Mouse (Mus musculus): ENCODE results near the gene Ccdc78. TPM values are rescaled to one million over a fixed set of nuclear protein-coding genes. Genes with fewer than 3 reads are reported as not detected.

The Ccdc78 gene
- polyA plus RNA-seq, 1 experiment from 2014 or later, result 0.42 TPM

DNA sequence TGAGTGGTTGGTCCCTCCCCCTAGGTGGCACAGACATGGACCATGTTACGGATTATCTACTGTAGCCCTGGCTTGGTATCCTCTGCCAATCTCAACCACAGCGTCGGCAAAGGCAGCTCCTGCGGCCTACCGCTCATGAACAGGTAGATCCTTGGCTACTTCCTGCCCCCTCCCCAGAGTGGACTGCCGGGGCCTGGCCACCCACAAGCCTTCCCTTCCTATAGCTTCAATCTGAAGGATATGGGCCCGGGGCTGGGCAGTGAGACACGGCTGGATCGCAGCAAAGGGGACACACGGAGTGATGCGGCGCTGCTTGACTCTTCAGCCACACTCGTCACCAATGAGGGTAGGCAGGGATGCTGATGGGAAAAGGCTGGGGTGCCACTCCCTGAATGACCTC, 40.6 kb downstream of the Ccdc78 start:
- ATAC-seq (ENCODE audit: low FRiP score), result no peak
- no peak overlapping the region for H3K9ac ChIP-seq (ENCODE audit: low read depth, low read length)

DNA sequence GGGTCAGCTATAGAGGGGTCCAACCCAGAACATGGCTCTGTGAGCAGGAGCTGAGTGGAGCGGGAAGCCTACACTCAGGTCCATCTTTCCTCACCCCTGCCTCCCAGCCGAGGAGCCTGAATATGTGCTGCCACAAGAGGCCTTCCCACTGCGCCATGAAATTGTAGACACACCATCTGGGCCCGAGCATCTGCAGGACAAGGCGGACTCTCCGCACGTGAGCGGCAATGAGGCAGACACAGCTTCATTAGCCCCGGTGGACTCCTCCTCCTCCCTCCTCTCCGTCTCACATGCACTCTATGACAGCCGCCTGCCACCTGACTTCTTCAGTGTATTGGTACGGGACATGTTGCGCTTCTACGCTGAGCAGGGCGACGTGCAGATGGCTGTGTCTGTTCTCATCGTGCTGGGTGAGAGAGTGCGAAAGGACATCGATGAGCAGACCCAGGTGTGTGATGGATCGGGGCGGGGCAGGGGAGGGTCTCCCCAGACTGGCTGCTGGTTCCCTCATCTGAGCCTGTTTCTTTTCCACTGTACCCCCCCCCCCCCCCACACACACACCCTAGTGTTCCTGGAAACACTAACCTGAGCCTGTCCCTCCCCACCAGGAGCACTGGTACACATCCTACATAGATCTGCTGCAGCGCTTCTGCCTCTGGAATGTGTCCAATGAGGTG, 41.3 kb downstream of the Ccdc78 start:
- no peak overlapping the region for H3K27ac ChIP-seq (ENCODE audit: low read depth, low read length)
- no peak overlapping the region for H3K4me3 ChIP-seq (ENCODE audit: low read depth, low read length)
- WGBS, result 95% methylated on average over 22 of the region's 22 CpGs
- H3K36me3 ChIP-seq (ENCODE audit: control insufficient read depth, insufficient read depth, low read length), result peaks cover 4% of the 10 kb centered on the region; the same call in 1 of the 2 replicates
- H3K4me2 ChIP-seq (replicated peaks; ENCODE audit: low read depth, low read length), result no peak overlapping the region
- DNase-seq (ENCODE audit: low spot score) (no peak), ATAC-seq (ENCODE audit: low FRiP score) (no peak)
- H3K4me1 ChIP-seq (replicated peaks; ENCODE audit: control insufficient read depth, insufficient read depth, low read length), result peaks cover 30% of the 10 kb centered on the region
- no peaks in the 10 kb centered on the region for H3K27me3 ChIP-seq (ENCODE audit: control insufficient read depth, insufficient read depth, low read length)
- no peaks in the 10 kb centered on the region for H3K9me3 ChIP-seq (ENCODE audit: control insufficient read depth, low read length)
- no peak overlapping the region for H3K9ac ChIP-seq (ENCODE audit: low read depth, low read length)

More for the DNA sequence above, 40.6 kb downstream of the Ccdc78 start:
- H3K27ac ChIP-seq (ENCODE audit: low read depth, low read length), result no peak overlapping the region
- peaks cover 4% of the 10 kb centered on the region; the same call in 1 of the 2 replicates for H3K36me3 ChIP-seq (ENCODE audit: control insufficient read depth, insufficient read depth, low read length)
- peaks cover 30% of the 10 kb centered on the region for H3K4me1 ChIP-seq (replicated peaks; ENCODE audit: control insufficient read depth, insufficient read depth, low read length)
- H3K27me3 ChIP-seq (ENCODE audit: control insufficient read depth, insufficient read depth, low read length), result no peaks in the 10 kb centered on the region
- no peaks in the 10 kb centered on the region for H3K9me3 ChIP-seq (ENCODE audit: control insufficient read depth, low read length)
- H3K4me3 ChIP-seq (ENCODE audit: low read depth, low read length), result no peak overlapping the region
- no peak for DNase-seq (ENCODE audit: low spot score)
- WGBS, result 95% methylated on average over 13 of the region's 13 CpGs
- no peak overlapping the region for H3K4me2 ChIP-seq (replicated peaks; ENCODE audit: low read depth, low read length)

DNA sequence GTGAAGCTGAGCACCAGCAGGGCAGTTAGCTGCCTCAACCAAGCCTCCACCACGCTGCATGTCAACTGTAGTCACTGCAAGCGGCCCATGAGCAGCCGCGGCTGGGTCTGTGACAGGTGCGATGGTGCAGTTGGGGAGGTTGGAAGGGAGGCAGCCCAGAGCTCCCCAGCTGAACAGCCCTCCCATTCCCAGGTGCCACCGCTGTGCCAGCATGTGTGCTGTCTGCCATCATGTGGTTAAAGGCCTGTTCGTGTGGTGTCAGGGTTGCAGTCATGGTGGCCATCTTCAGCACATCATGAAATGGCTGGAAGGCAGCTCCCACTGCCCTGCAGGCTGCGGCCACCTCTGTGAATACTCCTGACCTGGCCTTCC, 41.8 kb downstream of the Ccdc78 start:
- DNase-seq (ENCODE audit: low spot score), result no peak
- peaks cover 4% of the 10 kb centered on the region; the same call in 1 of the 2 replicates for H3K36me3 ChIP-seq (ENCODE audit: control insufficient read depth, insufficient read depth, low read length)
- peak overlapping the region; percentile 78 for H3K4me2 ChIP-seq (replicated peaks; ENCODE audit: low read depth, low read length)
- 86% methylated on average over 8 of the region's 8 CpGs for WGBS
- no peak overlapping the region for H3K9ac ChIP-seq (ENCODE audit: low read depth, low read length)
- H3K27ac ChIP-seq (ENCODE audit: low read depth, low read length), result no peak overlapping the region; the same call in 1 of the 2 replicates
- no peaks in the 10 kb centered on the region for H3K9me3 ChIP-seq (ENCODE audit: control insufficient read depth, low read length)
- H3K27me3 ChIP-seq (ENCODE audit: control insufficient read depth, insufficient read depth, low read length), result no peaks in the 10 kb centered on the region
- ATAC-seq (ENCODE audit: low FRiP score), result no peak
- peaks cover 30% of the 10 kb centered on the region for H3K4me1 ChIP-seq (replicated peaks; ENCODE audit: control insufficient read depth, insufficient read depth, low read length)
- H3K4me3 ChIP-seq (ENCODE audit: low read depth, low read length), result peak overlapping the region; percentile 65

DNA sequence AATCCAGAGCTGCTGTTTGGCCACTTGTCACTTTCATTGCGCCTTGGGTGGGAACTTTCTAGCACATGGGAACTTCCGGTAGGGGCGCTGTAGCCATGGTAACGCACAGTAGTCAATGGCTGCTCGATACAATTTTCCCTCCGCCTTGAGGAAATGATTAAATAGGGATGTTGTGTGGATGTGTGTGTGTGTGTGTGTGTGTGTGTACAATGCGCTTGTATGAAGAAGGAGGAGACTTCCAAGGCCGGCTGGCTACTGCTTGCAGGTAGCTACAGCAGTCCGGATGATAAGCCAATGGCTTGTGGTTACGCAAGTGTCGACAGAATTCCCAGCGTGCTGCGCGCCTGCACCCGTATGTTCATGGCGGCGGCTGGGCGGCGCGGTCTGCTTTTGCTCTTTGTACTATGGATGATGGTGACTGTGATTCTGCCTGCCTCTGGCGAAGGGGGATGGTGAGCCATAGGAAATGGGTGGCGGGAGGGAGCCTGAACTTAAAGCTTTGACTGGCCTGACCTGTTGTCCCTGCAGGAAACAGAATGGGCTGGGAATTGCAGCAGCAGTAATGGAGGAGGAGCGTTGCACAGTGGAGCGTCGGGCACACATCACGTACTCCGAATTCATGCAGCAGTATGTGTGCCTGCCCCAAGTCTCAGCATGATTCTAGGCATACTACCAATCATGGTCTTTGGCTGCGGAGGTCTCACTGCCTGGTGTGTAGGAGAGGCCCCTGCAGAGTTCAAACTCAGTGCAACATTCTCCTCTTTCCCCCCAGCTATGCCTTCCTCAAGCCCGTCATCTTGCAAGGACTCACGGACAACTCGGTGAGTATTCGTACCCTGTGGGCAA, 42.6 kb downstream of the Ccdc78 start, which contains the start of gene Jmjd8:
Gene Jmjd8 (plus strand): TSS at position 156 of the 846 bp plus-strand sequence.
- Histone ChIP-seq H3K36me3 (ENCODE audit: control insufficient read depth, insufficient read depth, low read length) (peaks cover 4% of the 10 kb centered on the region; the same call in 1 of the 2 replicates), H3K9ac (ENCODE audit: low read depth, low read length) (peak within 1 kb of the TSS; percentile 88), H3K27ac (ENCODE audit: low read depth, low read length) (peak within 1 kb of the TSS; percentile 76), H3K27me3 (ENCODE audit: control insufficient read depth, insufficient read depth, low read length) (no peaks in the 10 kb centered on the region), H3K9me3 (ENCODE audit: control insufficient read depth, low read length) (no peaks in the 10 kb centered on the region), H3K4me2 (replicated peaks; ENCODE audit: low read depth, low read length) (peak within 1 kb of the TSS; percentile 78), H3K4me1 (replicated peaks; ENCODE audit: control insufficient read depth, insufficient read depth, low read length) (peaks cover 29% of the 10 kb centered on the region), H3K4me3 (ENCODE audit: low read depth, low read length) (peak within 1 kb of the TSS; percentile 65)
- DNase-seq (ENCODE audit: low spot score), result peak; percentile 88
- 2% methylated on average over 32 of the region's 32 CpGs for WGBS
- ATAC-seq (ENCODE audit: low FRiP score), result peak; percentile 32

DNA sequence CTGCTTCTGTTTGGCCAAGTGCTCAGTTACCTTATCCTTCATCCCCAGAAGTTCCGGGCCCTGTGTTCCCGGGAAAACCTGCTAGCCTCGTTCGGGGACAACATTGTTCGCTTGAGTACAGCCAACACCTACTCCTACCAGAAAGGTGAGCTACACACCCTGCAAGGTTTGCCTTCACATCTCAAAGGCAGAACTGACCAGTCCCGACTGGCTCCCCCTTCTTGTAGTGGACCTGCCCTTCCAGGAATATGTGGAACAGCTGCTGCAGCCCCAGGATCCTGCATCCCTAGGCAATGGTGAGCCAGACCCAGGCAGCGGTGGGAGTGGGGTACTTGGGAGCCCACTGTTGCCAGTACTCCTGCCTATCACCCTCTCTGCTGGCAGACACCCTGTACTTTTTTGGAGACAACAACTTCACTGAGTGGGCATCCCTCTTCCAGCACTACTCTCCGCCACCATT, 43.2 kb downstream of the Ccdc78 start:
- H3K36me3 ChIP-seq (ENCODE audit: control insufficient read depth, insufficient read depth, low read length), result peaks cover 4% of the 10 kb centered on the region; the same call in 1 of the 2 replicates
- DNase-seq (ENCODE audit: low spot score) (no peak), ATAC-seq (ENCODE audit: low FRiP score) (no peak)
- H3K27ac ChIP-seq (ENCODE audit: low read depth, low read length), result peak overlapping the region; percentile 76
- H3K4me1 ChIP-seq (replicated peaks; ENCODE audit: control insufficient read depth, insufficient read depth, low read length), result peaks cover 29% of the 10 kb centered on the region
- H3K4me2 ChIP-seq (replicated peaks; ENCODE audit: low read depth, low read length), result peak overlapping the region; percentile 78
- H3K4me3 ChIP-seq (ENCODE audit: low read depth, low read length), result peak overlapping the region; percentile 65
- WGBS, result 45% methylated on average over 8 of the region's 8 CpGs
- no peaks in the 10 kb centered on the region for H3K27me3 ChIP-seq (ENCODE audit: control insufficient read depth, insufficient read depth, low read length)
- peak overlapping the region; percentile 88 for H3K9ac ChIP-seq (ENCODE audit: low read depth, low read length)
- no peaks in the 10 kb centered on the region for H3K9me3 ChIP-seq (ENCODE audit: control insufficient read depth, low read length)

DNA sequence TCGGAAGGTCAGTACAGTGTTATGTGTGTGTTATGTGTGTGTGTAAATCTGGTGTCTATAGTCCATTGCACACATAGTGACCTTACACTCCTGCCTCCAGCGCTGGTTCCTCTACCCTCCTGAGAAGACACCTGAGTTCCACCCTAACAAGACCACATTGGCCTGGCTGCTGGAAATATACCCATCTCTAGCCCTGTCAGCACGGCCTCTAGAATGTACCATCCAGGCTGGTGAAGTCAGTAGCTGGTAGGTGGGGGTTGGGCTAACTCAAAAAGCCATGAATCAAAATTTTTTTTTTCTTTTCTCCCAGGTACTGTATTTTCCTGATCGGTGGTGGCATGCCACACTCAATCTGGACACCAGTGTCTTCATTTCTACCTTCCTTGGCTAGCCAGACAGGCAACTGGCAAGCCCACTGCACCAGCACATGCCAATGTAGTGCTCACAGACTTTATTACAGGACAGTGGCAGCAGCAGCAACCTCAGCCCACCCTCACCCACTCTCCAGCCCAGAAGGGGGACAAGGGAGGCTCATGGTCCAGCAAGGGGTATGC, 43.9 kb downstream of the Ccdc78 start:
- Histone ChIP-seq H3K4me1 (replicated peaks; ENCODE audit: control insufficient read depth, insufficient read depth, low read length) (peaks cover 30% of the 10 kb centered on the region), H3K9ac (ENCODE audit: low read depth, low read length) (0 out of 2 replicates have a peak overlapping the region, but pooled peaks have one; percentile 23), H3K36me3 (ENCODE audit: control insufficient read depth, insufficient read depth, low read length) (peaks cover 8% of the 10 kb centered on the region; the same call in 1 of the 2 replicates), H3K27ac (ENCODE audit: low read depth, low read length) (no peak overlapping the region), H3K27me3 (ENCODE audit: control insufficient read depth, insufficient read depth, low read length) (no peaks in the 10 kb centered on the region), H3K4me2 (replicated peaks; ENCODE audit: low read depth, low read length) (peak overlapping the region; percentile 78), H3K4me3 (ENCODE audit: low read depth, low read length) (peak overlapping the region; percentile 65; the same call in 1 of the 2 replicates), H3K9me3 (ENCODE audit: control insufficient read depth, low read length) (no peaks in the 10 kb centered on the region)
- DNase-seq (ENCODE audit: low spot score) (no peak), ATAC-seq (ENCODE audit: low FRiP score) (no peak)
- 86% methylated on average over 4 of the region's 4 CpGs for WGBS

DNA sequence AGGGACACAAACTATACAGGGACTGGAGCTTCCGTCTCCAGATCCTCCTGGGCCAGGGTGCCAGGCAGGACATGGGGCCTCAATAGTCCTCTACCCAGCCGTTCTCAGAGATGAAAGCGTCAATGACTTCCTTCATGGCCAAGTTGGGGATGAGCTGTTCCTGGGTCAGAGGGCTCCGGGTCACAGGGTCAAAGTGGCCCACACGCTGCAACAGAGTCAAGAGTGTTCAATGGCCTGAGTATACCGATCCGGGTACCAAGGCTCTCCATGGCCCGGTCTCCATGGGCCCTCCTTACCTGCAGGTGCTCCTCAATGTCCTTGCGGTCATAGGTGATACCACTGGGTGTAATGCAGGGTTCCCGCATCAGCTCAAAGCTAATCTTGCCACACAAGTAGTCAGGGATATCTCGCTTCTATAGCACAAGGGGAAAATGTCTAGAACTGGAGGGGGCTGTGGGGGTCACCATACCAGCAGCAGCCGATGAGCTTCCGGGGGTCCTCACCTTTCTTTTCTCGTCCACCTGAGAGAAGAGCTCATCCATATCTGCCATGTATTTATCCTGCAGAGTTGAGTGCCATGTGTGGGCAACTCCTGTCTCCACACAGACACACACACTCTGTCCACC, 44.5 kb downstream of the Ccdc78 start:
- Histone ChIP-seq H3K36me3 (ENCODE audit: control insufficient read depth, insufficient read depth, low read length) (peaks cover 8% of the 10 kb centered on the region; the same call in 1 of the 2 replicates), H3K27ac (ENCODE audit: low read depth, low read length) (no peak overlapping the region), H3K4me2 (replicated peaks; ENCODE audit: low read depth, low read length) (0 out of 2 replicates have a peak overlapping the region, but pooled peaks have one; percentile 91), H3K27me3 (ENCODE audit: control insufficient read depth, insufficient read depth, low read length) (no peaks in the 10 kb centered on the region), H3K9ac (ENCODE audit: low read depth, low read length) (0 out of 2 replicates have a peak overlapping the region, but pooled peaks have one; percentile 23), H3K4me3 (ENCODE audit: low read depth, low read length) (0 out of 2 replicates have a peak overlapping the region, but pooled peaks have one; percentile 6), H3K9me3 (ENCODE audit: control insufficient read depth, low read length) (no peaks in the 10 kb centered on the region), H3K4me1 (replicated peaks; ENCODE audit: control insufficient read depth, insufficient read depth, low read length) (peaks cover 32% of the 10 kb centered on the region)
- no peak for DNase-seq (ENCODE audit: low spot score)
- no peak for ATAC-seq (ENCODE audit: low FRiP score)
- 89% methylated on average over 14 of the region's 14 CpGs for whole genome bisulfite sequencing

All from hindbrain, embryonic 11.5 days (tissue).